Mouse (Mus musculus) bone marrow macrophage, adult 2 months (primary cell): ENCODE results near the gene Rbms2. TPM values are rescaled to one million over a fixed set of nuclear protein-coding genes. Genes with fewer than 3 reads are reported as not detected.
A peak's percentile ranks its signal among the peaks of the same experiment; 100 is the strongest.

Experiments
- H3K27ac ChIP-seq: 2 replicates; pipeline ENCODE4 v1.5.1; 2012; ENCODE audit warnings: low read depth, low read length; ENCODE audit not compliant: insufficient read depth
- H3K4me1 ChIP-seq: 2 replicates; pipeline ENCODE4 v1.6.1; 2012; ENCODE audit warnings: low read length; ENCODE audit not compliant: control insufficient read depth, insufficient read depth
- H3K4me3 ChIP-seq: 2 replicates; pipeline ENCODE4 v1.5.1; 2012; ENCODE audit warnings: mild to moderate bottlenecking, low read length, moderate library complexity; ENCODE audit not compliant: insufficient read depth
- CTCF ChIP-seq: IDR thresholded peaks from 2 replicates; pipeline ENCODE4 v1.5.1; 2012; ENCODE audit warnings: low read depth, mild to moderate bottlenecking, low read length, moderate library complexity
- POLR2A ChIP-seq: IDR thresholded peaks from 2 replicates; pipeline ENCODE4 v1.6.1; 2012; ENCODE audit warnings: mild to moderate bottlenecking, low read depth, low read length, borderline replicate concordance
- polyA plus RNA-seq: library from polyadenylated mRNA; stranded (reverse); fragments of >200 nt; gene quantifications from 2 replicates; pipeline ENCODE4 v1.2.4, GENCODE M21; 2012; ENCODE audit not compliant: missing spikeins, insufficient read depth, insufficient read length

Rbms2 gene
- polyA plus RNA-seq, 1 experiment: 39.8 TPM

- Histone ChIP-seq H3K4me1 (peaks cover 8% of the 10 kb centered on the region), H3K27ac (peak within 1 kb of the TSS; percentile 74), H3K4me3 (peak within 1 kb of the TSS; percentile 87)
- TF ChIP-seq POLR2A (peak; percentile 53; the same call in 1 of the 2 replicates), CTCF (no peak)
Observed at GRCm38 (mm10) chr10:128082880-128083421, 97.1 kb downstream of the Rbms2 start, which contains the start of gene Atp5b. Gene Atp5b (plus strand): TSS chr10:128083273.

DNA sequence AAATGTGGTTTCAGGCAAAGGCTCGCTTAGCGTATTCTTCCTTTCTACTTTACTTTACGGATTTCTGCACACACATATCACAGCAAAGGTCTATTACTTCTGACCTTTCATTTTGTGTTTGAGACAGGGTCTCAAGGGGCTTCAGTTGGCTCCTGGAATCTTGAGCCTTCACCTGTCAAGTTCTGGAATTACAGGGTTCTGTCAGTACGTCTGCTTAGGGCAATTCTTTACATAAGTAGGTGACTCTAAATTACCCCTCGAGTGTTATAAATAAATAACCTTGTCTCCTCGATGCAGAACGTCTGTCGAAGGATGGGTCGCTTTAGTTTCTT, 97.7 kb downstream of the Rbms2 start:
- TF ChIP-seq POLR2A (no peak), CTCF (no peak)
- Histone ChIP-seq H3K4me3 (peak overlapping the region; percentile 76), H3K27ac (peak overlapping the region; percentile 63), H3K4me1 (peaks cover 8% of the 10 kb centered on the region)

- Histone ChIP-seq H3K4me1 (peaks cover 8% of the 10 kb centered on the region), H3K27ac (no peak overlapping the region), H3K4me3 (peak overlapping the region; percentile 76)
- TF ChIP-seq CTCF (no peak), POLR2A (no peak)
Observed at GRCm38 (mm10) chr10:128081807-128082476, 98.2 kb downstream of the Rbms2 start.

Other genes starting within 250 kb of the Rbms2 start
- not detected in 2 replicates for gene Hsd17b6, start 172.7 kb downstream of the Rbms2 start, polyA plus RNA-seq
- 14.3 and 18.6 TPM in 2 replicates for gene Prim1, start 165.1 kb downstream of the Rbms2 start, polyA plus RNA-seq
- gene Naca, start 144.7 kb downstream of the Rbms2 start, polyA plus RNA-seq: 540 and 609 TPM in 2 replicates
- 152 and 160 TPM in 2 replicates for gene Ptges3, start 121.3 kb downstream of the Rbms2 start, polyA plus RNA-seq
- gene Atp5b, start 97.0 kb downstream of the Rbms2 start, polyA plus RNA-seq: 483 and 528 TPM in 2 replicates
- 49.0 and 52.9 TPM in 2 replicates for gene Baz2a, start 88.7 kb downstream of the Rbms2 start, polyA plus RNA-seq
- not detected in 2 replicates for gene Gls2, start 14.2 kb upstream of the Rbms2 start, polyA plus RNA-seq
- gene Spryd4, start 31.5 kb upstream of the Rbms2 start, polyA plus RNA-seq: 5.3 and 6.1 TPM in 2 replicates
- not detected in 2 replicates for gene Mip, start 45.5 kb upstream of the Rbms2 start, polyA plus RNA-seq
- 6.4 and 10.7 TPM in 2 replicates for gene Timeless, start 51.8 kb upstream of the Rbms2 start, polyA plus RNA-seq
- gene Apon, start 73.8 kb upstream of the Rbms2 start, polyA plus RNA-seq: not detected in 2 replicates
- gene Apof, start 88.4 kb upstream of the Rbms2 start, polyA plus RNA-seq: not detected in 2 replicates
- 89.6 and 94.6 TPM in 2 replicates for gene Stat2, start 90.3 kb upstream of the Rbms2 start, polyA plus RNA-seq
- not detected in 2 replicates for gene Il23a, start 118.5 kb upstream of the Rbms2 start, polyA plus RNA-seq
- 14.3 and 15.2 TPM in 2 replicates for gene Pan2, start 123.0 kb upstream of the Rbms2 start, polyA plus RNA-seq
- 78.6 and 82.6 TPM in 2 replicates for gene Cnpy2, start 142.2 kb upstream of the Rbms2 start, polyA plus RNA-seq
- gene Cs, start 157.4 kb upstream of the Rbms2 start, polyA plus RNA-seq: 98.1 and 109 TPM in 2 replicates
- gene Coq10a, start 188.7 kb upstream of the Rbms2 start, polyA plus RNA-seq: 40.6 and 46.1 TPM in 2 replicates
- 33.1 and 34.8 TPM in 2 replicates for gene Ankrd52, start 196.8 kb upstream of the Rbms2 start, polyA plus RNA-seq
- not detected in 2 replicates for gene Slc39a5, start 220.9 kb upstream of the Rbms2 start, polyA plus RNA-seq
- gene Nabp2, start 231.2 kb upstream of the Rbms2 start, polyA plus RNA-seq: 47.2 and 62.7 TPM in 2 replicates
- gene Rnf41, start 231.4 kb upstream of the Rbms2 start, polyA plus RNA-seq: 42.6 and 47.6 TPM in 2 replicates